Mouse (Mus musculus) testis, postnatal 10 days (tissue): ENCODE data around the gene Pbrm1.

Experiments used
- DNase-seq: peaks from one replicate; pipeline ENCODE4 v3.0.0; 2021; ENCODE audit warnings: low spot score

Pbrm1 gene

GRCm38 (mm10) chr14:31018860-31019291 lies at the start of gene Pbrm1, which contains the start of gene Gnl3:
TSS of gene Pbrm1 (plus strand) at chr14:31019138.
TSS of gene Gnl3 (minus strand) at chr14:31019152.
- DNase-seq, result peak; percentile 98

- peak; percentile 48 for DNase-seq
Observed at GRCm38 (mm10) chr14:30974204-30974603, 44.7 kb upstream of the Pbrm1 start.

GRCm38 (mm10) chr14:30976222-30976621 lies 42.7 kb upstream of the Pbrm1 start:
- DNase-seq, result peak; percentile 12

GRCm38 (mm10) chr14:30996417-30996816 lies 22.5 kb upstream of the Pbrm1 start:
- DNase-seq, result no peak

GRCm38 (mm10) chr14:31000356-31000755 lies 18.6 kb upstream of the Pbrm1 start:
- no peak for DNase-seq

- no peak for DNase-seq
Observed at GRCm38 (mm10) chr14:31000816-31001306, 18.1 kb upstream of the Pbrm1 start.

GRCm38 (mm10) chr14:31001307-31002205 lies 17.4 kb upstream of the Pbrm1 start, which contains the start of the genes Glt8d1 and Spcs1:
TSS of gene Glt8d1 (plus strand) at chr14:31001400.
TSS of gene Spcs1 (minus strand) at chr14:31001672.
- peak; percentile 94 for DNase-seq

- DNase-seq, result no peak
Observed at GRCm38 (mm10) chr14:31004527-31004926, 14.4 kb upstream of the Pbrm1 start.

- no peak for DNase-seq
Observed at GRCm38 (mm10) chr14:31006779-31007178, 12.2 kb upstream of the Pbrm1 start.

- DNase-seq, result no peak
Observed at GRCm38 (mm10) chr14:31011588-31011987, 7.3 kb upstream of the Pbrm1 start.

- DNase-seq, result no peak
Observed at GRCm38 (mm10) chr14:31013928-31014327, 5.0 kb upstream of the Pbrm1 start.

- DNase-seq, result no peak
Observed at GRCm38 (mm10) chr14:31016063-31016462, 2.9 kb upstream of the Pbrm1 start.

- DNase-seq, result no peak
Observed at GRCm38 (mm10) chr14:31017854-31018253, 1.1 kb upstream of the Pbrm1 start.

GRCm38 (mm10) chr14:31019331-31020205 lies 630 bp downstream of the Pbrm1 start:
- DNase-seq, result peak; percentile 86

GRCm38 (mm10) chr14:31022579-31022978 lies 3.6 kb downstream of the Pbrm1 start:
- DNase-seq, result no peak

GRCm38 (mm10) chr14:31025785-31026184 lies 6.8 kb downstream of the Pbrm1 start:
- no peak for DNase-seq

- DNase-seq, result no peak
Observed at GRCm38 (mm10) chr14:31045296-31045695, 26.4 kb downstream of the Pbrm1 start.

- no peak for DNase-seq
Observed at GRCm38 (mm10) chr14:31045817-31046216, 26.9 kb downstream of the Pbrm1 start.

GRCm38 (mm10) chr14:31062277-31062676 lies 43.3 kb downstream of the Pbrm1 start:
- no peak for DNase-seq

- no peak for DNase-seq
Observed at GRCm38 (mm10) chr14:31069086-31069733, 50.3 kb downstream of the Pbrm1 start.

GRCm38 (mm10) chr14:31078597-31079208 lies 59.8 kb downstream of the Pbrm1 start:
- DNase-seq, result no peak
